Mouse (Mus musculus): ENCODE data around the gene Vps72.

GRCm38 (mm10) chr3:95065553-95065952, 45.3 kb upstream of the Vps72 start:
- no peak for TF ChIP-seq CTCF (IDR thresholded peaks at IDR 0.05; ENCODE audit: low read depth, low read length)
- no peak for TF ChIP-seq POLR2A (IDR thresholded peaks at IDR 0.05; ENCODE audit: insufficient read depth, low read length)
- no peak for TF ChIP-seq EP300 (IDR thresholded peaks at IDR 0.05; ENCODE audit: insufficient read depth, low read depth, low read length)

Data from ES-Bruce4 (cell line).